Mouse (Mus musculus): ENCODE results near the gene Cnot3. TPM values are rescaled to one million over a fixed set of nuclear protein-coding genes. Genes with fewer than 3 reads are reported as not detected.
"Not testable (repeated sequence)": the region's sequence is repeated elsewhere in the genome, so short reads cannot be mapped to it uniquely, and the experiment has no call there.

The Cnot3 gene
- polyA plus RNA-seq, 1 experiment from 2014 or later, result 94.7 TPM

DNA sequence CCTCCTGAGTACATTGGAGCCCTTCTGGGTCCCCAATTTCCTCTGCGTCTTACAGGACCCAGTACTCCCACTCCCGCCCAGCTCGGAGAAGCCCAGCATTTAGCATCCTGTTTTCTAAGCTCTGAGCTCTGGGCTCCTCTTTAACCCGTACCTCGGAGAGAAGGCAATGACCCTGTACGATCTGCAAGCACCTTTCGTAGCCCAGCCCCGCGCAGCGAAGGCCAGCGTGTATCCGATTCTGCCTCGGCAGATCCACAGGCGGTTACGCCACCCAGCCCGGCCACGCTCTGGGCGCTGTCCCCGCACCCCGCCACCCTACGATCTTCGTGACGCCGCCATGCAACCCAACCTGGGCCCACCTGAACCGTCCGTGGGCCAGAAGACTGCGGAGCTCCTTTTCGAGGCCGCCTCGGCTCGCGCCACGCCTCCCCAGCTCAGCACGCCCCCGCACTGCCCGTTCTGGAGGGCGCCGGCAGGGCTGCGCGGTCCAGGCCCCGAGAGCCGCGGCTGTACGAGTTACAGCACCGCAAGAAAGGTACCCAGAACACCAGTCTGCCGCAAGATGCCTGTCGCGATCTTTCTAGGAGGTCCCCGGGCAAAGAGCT, 47.4 kb downstream of the Cnot3 start, which contains the start of gene Tsen34:
TSS of gene Tsen34 (plus strand) at position 482 of the 605 bp plus-strand sequence.
- Histone ChIP-seq H3K4me1 (peaks cover 17% of the 10 kb centered on the region), H3K9me3 (replicated peaks) (no peaks in the 10 kb centered on the region), H3K27me3 (ENCODE audit: low read depth, poor library complexity, severe bottlenecking) (no peaks in the 10 kb centered on the region), H3K27ac (peak within 1 kb of the TSS; percentile 94), H3K4me3 (peak within 1 kb of the TSS; percentile 80), H3K36me3 (peaks cover 50% of the 10 kb centered on the region)
- no peak for DNase-seq (ENCODE audit: low spot score)
- WGBS, result under 1% methylated on average over 49 of the region's 49 CpGs

DNA sequence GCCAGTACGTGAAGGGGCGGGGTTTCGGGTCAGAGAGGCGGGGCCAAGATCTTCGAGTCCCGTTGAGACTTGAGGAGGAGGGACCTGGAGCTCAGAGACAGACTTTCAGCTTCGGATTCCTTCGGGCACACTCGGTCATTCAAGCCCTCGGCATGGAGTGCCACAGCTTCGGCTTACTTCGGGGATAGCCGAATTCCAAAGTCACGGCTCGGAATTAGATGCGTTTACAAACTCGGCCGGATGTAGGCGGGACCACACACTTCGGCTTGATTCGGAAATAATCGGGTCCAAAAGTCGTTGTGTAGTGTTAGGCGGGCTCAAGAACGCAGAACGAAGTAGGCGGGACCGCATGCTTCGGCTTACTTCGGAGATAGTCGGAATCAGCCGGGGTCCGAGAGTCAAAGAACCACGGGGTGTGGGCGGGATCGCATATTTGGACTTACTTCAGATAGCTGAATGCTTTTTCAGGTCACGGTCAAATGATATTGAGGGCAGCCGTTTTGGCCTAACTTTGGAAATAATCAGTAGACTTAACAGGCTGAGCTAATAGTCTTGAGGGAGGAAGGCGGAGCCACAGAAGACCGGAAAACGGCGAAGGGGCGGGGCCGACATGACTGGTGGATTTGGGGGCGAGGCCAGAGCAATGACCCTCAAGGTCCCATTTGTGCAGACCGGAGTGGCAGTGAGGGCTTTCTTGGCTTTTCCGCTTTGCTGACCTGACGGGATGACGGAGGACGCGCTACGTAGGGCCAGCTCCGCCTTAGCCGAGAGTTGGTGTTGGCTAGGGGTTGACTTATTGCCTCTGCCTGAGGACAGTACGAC, 48.1 kb downstream of the Cnot3 start, which contains the start of gene Mboat7:
TSS of gene Mboat7 (minus strand) at position 537 of the 822 bp plus-strand sequence.
- WGBS, result under 1% methylated on average over 55 of the region's 55 CpGs
- peaks cover 17% of the 10 kb centered on the region for H3K4me1 ChIP-seq
- peak within 1 kb of the TSS; percentile 80 for H3K4me3 ChIP-seq
- peak; percentile 94 for DNase-seq (ENCODE audit: low spot score)
- H3K9me3 ChIP-seq (replicated peaks), result no peaks in the 10 kb centered on the region
- H3K27ac ChIP-seq, result peak within 1 kb of the TSS; percentile 94
- H3K27me3 ChIP-seq (ENCODE audit: low read depth, poor library complexity, severe bottlenecking), result no peaks in the 10 kb centered on the region
- peaks cover 51% of the 10 kb centered on the region for H3K36me3 ChIP-seq

DNA sequence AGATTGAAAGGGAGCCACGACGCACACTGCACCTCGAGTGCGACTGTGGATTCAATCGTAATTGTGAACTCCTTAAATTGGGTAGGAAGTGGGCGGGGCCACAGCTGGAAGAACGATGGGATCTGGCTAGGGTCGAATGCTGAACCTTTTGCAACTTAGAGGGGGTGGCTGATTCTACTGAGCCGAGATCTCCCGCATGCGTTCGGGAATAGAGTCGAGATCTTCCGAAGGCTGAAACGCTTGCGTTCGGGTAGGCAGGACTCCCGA, 48.7 kb downstream of the Cnot3 start:
- Histone ChIP-seq H3K36me3 (peaks cover 51% of the 10 kb centered on the region), H3K4me3 (peak overlapping the region; percentile 80), H3K9me3 (replicated peaks) (no peaks in the 10 kb centered on the region), H3K4me1 (peaks cover 17% of the 10 kb centered on the region), H3K27ac (peak overlapping the region; percentile 94), H3K27me3 (ENCODE audit: low read depth, poor library complexity, severe bottlenecking) (no peaks in the 10 kb centered on the region)
- DNase-seq (ENCODE audit: low spot score), result no peak
- WGBS, result under 1% methylated on average over 18 of the region's 18 CpGs

DNA sequence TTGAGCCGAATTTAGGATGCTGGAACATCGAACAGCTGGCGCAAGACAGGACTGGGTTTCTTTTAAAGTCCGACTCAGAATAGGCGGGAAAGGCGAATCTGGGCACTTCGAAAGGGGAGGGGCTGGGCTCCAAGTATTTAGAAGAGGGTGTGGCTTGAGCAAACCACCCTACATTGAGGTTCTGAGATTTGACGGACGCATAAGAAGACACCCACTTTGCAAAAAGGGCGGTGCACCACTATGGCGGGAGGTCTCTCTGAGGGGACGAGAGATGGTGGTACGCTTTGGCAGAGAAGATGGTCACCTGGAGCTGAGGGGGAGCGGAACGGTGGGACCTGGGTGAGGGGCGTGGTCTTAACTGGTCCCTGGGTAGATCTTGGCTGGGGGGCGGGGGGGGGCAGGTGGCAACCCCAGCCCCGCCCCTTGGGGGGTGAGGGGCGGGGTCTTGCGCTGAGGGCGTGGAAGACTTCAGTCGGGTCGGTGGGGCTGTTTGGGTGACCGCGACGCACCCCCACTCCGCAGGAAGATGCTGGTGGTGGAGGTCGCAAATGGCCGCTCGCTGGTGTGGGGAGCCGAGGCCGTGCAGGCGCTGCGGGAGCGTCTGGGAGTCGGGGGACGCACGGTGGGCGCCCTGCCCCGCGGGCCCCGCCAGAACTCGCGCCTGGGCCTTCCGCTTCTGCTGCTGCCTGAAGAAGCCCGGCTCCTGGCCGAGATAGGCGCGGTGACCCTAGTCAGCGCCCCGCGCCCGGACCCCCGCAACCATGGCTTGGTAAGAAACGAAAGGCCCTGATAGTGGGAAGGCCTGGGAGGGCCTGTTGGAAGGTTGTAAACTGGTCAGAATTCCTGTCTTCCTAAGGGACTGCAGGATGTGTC, 49.2 kb downstream of the Cnot3 start:
- peaks cover 55% of the 10 kb centered on the region for H3K36me3 ChIP-seq
- H3K4me1 ChIP-seq, result peaks cover 17% of the 10 kb centered on the region
- peak overlapping the region; percentile 80 for H3K4me3 ChIP-seq
- under 1% methylated on average over 55 of the region's 55 CpGs for WGBS
- no peaks in the 10 kb centered on the region for H3K9me3 ChIP-seq (replicated peaks)
- H3K27me3 ChIP-seq (ENCODE audit: low read depth, poor library complexity, severe bottlenecking), result no peaks in the 10 kb centered on the region
- H3K27ac ChIP-seq, result peak overlapping the region; percentile 94
- peak; percentile 77 for DNase-seq (ENCODE audit: low spot score)

DNA sequence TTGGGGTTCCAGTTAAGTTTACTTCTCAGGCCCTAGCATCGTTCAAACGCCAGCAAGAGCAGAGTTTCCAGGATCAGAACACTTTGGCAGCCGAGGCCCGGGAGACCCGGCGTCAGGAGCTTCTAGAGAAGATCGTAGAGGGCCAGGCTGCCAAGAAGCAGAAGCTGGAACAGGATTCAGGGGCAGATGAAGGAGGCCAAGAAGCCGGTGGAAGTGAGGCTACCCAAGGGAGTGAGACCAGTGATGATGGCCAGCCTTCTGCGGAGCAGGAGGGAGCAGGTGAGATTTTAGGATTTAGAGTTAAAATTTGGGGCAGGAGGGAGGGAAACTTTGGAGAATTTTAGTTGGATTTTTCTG, 49.9 kb downstream of the Cnot3 start:
- Histone ChIP-seq H3K4me3 (peak overlapping the region; percentile 80), H3K36me3 (peaks cover 59% of the 10 kb centered on the region), H3K4me1 (peaks cover 17% of the 10 kb centered on the region), H3K27ac (peak overlapping the region; percentile 94)
- not testable (repeated sequence) for DNase-seq (ENCODE audit: low spot score); H3K27me3 ChIP-seq (ENCODE audit: low read depth, poor library complexity, severe bottlenecking); H3K9me3 ChIP-seq (replicated peaks)
- WGBS, result 9% methylated on average over 9 of the region's 9 CpGs

DNA sequence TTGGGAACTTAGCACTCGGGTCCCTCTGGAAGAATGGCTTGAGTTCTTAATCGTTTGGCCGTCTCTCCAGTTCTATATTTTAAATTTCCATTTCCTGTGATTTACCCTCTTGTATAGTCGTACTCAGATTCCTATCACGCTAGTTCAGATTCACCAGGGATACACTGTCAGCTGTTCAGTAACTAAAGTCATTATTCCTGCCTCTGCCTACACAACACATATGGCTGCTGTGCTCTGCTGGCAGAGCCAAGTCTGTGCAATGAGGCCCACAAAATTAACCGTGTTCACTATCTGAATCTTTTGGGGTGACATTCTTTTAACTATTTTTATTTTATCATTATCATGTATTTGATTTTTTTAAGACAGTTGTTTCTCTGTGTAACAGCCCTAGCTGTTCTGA, 53.4 kb downstream of the Cnot3 start:
- no peaks in the 10 kb centered on the region for H3K27me3 ChIP-seq (ENCODE audit: low read depth, poor library complexity, severe bottlenecking)
- H3K4me1 ChIP-seq, result peaks cover 6% of the 10 kb centered on the region; the same call in 1 of the 2 replicates
- H3K36me3 ChIP-seq, result peaks cover 65% of the 10 kb centered on the region
- DNase-seq (ENCODE audit: low spot score), result no peak
- H3K9me3 ChIP-seq (replicated peaks), result no peaks in the 10 kb centered on the region
- no peak overlapping the region for H3K4me3 ChIP-seq
- WGBS, result 95% methylated on average over 6 of the region's 6 CpGs
- no peak overlapping the region for H3K27ac ChIP-seq

DNA sequence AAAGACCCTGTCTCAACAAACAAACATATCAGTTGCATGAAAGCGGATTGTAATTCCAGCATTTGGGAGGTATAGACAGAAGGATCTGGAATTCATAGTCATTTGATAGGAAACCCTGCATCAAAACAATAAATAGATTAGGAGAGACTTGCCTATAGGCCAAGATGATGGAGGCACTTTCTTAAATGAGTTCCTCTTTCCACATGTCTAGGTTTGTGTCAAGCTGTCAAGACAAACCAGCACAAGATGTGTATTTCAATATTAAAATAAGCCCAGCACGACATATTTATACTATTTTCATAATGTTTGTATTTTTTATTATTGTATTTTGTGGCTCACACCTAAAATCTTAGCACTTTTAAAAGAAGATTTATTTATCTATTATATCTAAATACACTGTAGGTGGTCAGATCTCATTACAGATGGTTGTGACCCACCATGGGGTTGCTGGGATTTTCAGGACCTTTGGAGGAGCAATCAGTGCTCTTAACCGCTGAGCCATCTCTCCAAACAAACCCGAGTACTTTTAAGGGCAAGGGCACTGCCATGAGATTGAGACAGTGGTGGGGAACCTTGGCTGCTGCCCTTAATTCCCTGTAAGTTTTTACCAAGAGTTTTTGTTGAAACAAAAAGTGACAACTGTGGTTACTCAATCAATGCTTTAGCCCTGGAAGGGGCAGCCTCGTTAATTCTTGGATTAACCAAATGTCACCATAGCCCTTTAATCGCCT, 58.2 kb downstream of the Cnot3 start:
- H3K4me1 ChIP-seq, result peaks cover 11% of the 10 kb centered on the region
- 21% methylated on average over 6 of the region's 6 CpGs for WGBS
- peak overlapping the region; percentile 85 for H3K4me3 ChIP-seq
- no peak for DNase-seq (ENCODE audit: low spot score)
- H3K36me3 ChIP-seq, result peaks cover 77% of the 10 kb centered on the region
- peak overlapping the region; percentile 95 for H3K27ac ChIP-seq
- H3K27me3 ChIP-seq (ENCODE audit: low read depth, poor library complexity, severe bottlenecking), result no peaks in the 10 kb centered on the region
- H3K9me3 ChIP-seq (replicated peaks), result no peaks in the 10 kb centered on the region

DNA sequence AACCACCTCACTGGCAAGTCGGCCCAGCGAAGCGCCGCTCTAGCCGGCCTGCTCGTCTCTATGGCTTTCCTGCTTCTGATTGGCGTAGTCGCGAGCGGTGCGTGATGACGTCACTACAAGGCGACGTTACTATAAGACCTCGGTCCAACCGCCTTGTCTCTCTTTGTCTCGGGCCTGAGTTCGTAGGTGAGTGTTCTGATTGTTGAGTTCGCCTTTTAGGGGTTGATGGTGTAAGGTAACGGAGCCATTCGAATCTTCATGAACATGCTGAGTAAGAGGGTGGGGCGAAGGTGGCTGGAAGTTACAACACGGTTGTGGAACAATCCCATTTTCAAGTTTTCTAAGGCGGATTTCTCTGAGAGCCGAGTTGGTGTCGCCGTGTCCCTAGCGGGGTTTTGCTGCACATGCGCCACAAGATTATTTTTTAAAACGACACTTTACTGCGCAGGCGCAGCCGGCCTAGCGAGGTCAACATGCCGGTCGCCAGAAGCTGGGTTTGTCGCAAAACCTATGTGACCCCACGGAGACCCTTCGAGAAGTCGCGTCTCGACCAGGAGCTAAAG, 58.9 kb downstream of the Cnot3 start, which contains the start of gene Rps9:
TSS of gene Rps9 (plus strand) at position 115 of the 563 bp plus-strand sequence.
- Histone ChIP-seq H3K36me3 (peaks cover 71% of the 10 kb centered on the region), H3K4me3 (peak within 1 kb of the TSS; percentile 85), H3K27me3 (ENCODE audit: low read depth, poor library complexity, severe bottlenecking) (no peaks in the 10 kb centered on the region), H3K9me3 (replicated peaks) (no peaks in the 10 kb centered on the region), H3K27ac (peak within 1 kb of the TSS; percentile 95), H3K4me1 (peaks cover 11% of the 10 kb centered on the region)
- peak; percentile 96 for DNase-seq (ENCODE audit: low spot score)
- WGBS, result under 1% methylated on average over 42 of the region's 42 CpGs

DNA sequence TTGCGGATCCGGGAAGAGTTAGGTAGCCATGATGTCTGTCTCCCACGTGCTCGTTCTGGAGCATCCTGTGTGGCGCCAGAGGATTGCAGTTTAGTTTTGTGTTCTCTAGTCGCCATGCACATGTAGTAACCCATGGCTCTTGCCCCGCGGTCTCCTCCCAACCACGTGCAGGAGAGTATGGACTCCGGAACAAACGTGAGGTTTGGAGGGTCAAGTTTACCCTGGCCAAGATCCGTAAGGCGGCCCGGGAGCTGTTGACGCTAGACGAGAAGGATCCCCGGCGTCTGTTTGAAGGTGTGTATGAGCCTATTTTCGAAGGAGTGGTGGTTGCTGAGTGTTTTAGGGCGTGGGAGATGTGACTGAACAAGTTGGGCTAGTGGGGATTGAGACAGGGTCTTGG, 59.4 kb downstream of the Cnot3 start:
- Histone ChIP-seq H3K36me3 (peaks cover 66% of the 10 kb centered on the region), H3K9me3 (replicated peaks) (no peaks in the 10 kb centered on the region), H3K4me3 (peak overlapping the region; percentile 85), H3K4me1 (peaks cover 11% of the 10 kb centered on the region), H3K27me3 (ENCODE audit: low read depth, poor library complexity, severe bottlenecking) (no peaks in the 10 kb centered on the region), H3K27ac (peak overlapping the region; percentile 95)
- no peak for DNase-seq (ENCODE audit: low spot score)
- under 1% methylated on average over 20 of the region's 20 CpGs for WGBS

DNA sequence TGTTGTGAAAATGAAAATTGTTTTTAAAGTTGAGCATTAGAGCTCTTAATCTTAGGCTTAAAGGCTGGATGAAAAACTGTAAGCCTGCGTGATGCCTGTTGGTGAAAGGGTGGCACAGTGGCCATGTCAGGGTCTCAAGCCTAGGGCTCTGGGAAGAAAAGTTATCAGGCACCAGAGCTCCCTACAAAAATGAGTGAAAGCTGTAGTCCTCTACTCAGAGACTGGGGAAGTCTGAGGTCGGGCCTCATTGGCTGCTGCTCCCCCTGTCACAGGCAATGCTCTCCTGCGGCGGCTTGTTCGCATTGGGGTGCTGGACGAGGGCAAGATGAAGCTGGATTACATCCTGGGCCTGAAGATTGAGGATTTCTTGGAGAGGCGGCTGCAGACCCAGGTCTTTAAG, 60.4 kb downstream of the Cnot3 start:
- peaks cover 11% of the 10 kb centered on the region for H3K4me1 ChIP-seq
- not testable (repeated sequence) for H3K9me3 ChIP-seq (replicated peaks); DNase-seq (ENCODE audit: low spot score); H3K27me3 ChIP-seq (ENCODE audit: low read depth, poor library complexity, severe bottlenecking)
- H3K36me3 ChIP-seq, result peaks cover 56% of the 10 kb centered on the region
- 5% methylated on average over 7 of the region's 7 CpGs for WGBS
- peak overlapping the region; percentile 85 for H3K4me3 ChIP-seq
- peak overlapping the region; percentile 95 for H3K27ac ChIP-seq

DNA sequence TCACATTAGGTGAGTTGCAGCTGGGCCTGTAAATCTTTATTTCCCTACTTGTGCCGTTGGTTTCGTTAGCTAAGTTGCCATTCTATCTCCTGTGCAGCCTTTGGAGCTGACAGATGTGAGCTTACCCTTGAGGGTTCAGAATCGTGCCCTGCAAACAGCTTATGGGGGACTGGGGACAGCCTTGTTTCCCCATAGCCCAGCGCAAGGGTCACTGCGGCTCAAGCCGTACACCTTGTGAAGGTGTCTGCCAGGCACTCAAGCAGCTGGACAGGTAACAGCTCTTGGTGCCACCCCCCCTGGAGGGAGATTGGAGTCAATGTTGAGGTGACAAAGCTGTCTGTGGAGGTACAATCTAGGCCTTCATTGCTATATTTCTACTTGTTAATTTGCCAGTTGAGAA, 60.8 kb downstream of the Cnot3 start:
- 34% methylated on average over 6 of the region's 6 CpGs for WGBS
- DNase-seq (ENCODE audit: low spot score), result no peak
- Histone ChIP-seq H3K36me3 (peaks cover 51% of the 10 kb centered on the region), H3K27ac (peak overlapping the region; percentile 95; the same call in 1 of the 2 replicates), H3K27me3 (ENCODE audit: low read depth, poor library complexity, severe bottlenecking) (no peaks in the 10 kb centered on the region), H3K4me1 (peaks cover 11% of the 10 kb centered on the region), H3K9me3 (replicated peaks) (no peaks in the 10 kb centered on the region), H3K4me3 (peak overlapping the region; percentile 85)

DNA sequence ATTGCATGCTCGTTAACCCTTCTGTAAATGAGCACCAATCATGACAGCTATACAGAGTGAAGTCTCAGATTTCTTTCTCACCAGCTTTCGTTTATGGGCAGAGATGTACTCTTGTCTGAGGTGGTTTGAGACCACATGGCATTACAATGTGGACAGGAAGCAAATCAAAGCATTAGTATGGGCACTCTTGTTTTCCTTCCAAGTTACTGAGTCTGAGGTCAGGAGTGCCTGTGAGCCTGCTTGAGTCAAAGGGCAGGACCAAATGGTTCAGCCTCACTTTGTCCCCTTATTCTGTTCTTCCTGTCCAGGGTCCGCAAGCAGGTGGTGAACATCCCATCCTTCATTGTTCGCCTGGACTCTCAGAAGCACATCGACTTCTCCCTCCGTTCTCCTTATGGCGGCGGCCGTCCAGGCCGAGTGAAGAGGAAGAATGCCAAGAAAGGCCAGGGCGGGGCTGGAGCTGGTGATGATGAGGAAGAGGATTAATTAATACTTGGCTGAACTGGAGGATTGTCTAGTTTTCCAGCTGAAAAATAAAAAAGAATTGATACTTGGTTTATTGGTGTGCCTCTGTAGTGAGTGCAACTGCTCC, 61.4 kb downstream of the Cnot3 start:
- H3K4me1 ChIP-seq, result peaks cover 11% of the 10 kb centered on the region
- H3K27ac ChIP-seq, result no peak overlapping the region
- H3K4me3 ChIP-seq, result peak overlapping the region; percentile 85
- WGBS, result 71% methylated on average over 11 of the region's 11 CpGs
- H3K36me3 ChIP-seq, result peaks cover 46% of the 10 kb centered on the region
- no peaks in the 10 kb centered on the region for H3K27me3 ChIP-seq (ENCODE audit: low read depth, poor library complexity, severe bottlenecking)
- DNase-seq (ENCODE audit: low spot score), result no peak
- no peaks in the 10 kb centered on the region for H3K9me3 ChIP-seq (replicated peaks)

Measured in limb, embryonic 10.5 days (tissue).